7 mouse cellular contexts compared by ENCODE assay signal in genomic region chr7:27526039-27526827, GRCm38 (mm10). TPM values are rescaled to one million over a fixed set of nuclear protein-coding genes. Genes with fewer than 3 reads are reported as not detected.
A peak's percentile ranks its signal among the peaks of the same experiment; 100 is the strongest.
DNase-seq lines count a peak whose midpoint lies in the region; ATAC-seq lines count a peak whose summit lies in the region.

No protein-coding gene starts in this region.

- H3K36me3 ChIP-seq in intestine, embryonic 14.5 days (ENCODE audit: control insufficient read depth, insufficient read depth, low read length), result peaks cover 15% of the 10 kb centered on the region; the same call in 1 of the 2 replicates

- no peaks in the 10 kb centered on the region for H3K4me1 ChIP-seq in intestine, embryonic 14.5 days (replicated peaks; ENCODE audit: control insufficient read depth, insufficient read depth, low read length)

- no peaks in the 10 kb centered on the region for H3K27me3 ChIP-seq in intestine, embryonic 14.5 days (replicated peaks; ENCODE audit: control insufficient read depth, insufficient read depth, low read length)

- no peak overlapping the region for H3K4me2 ChIP-seq in intestine, embryonic 14.5 days (ENCODE audit: low read length)

- no peak overlapping the region for H3K27ac ChIP-seq in intestine, embryonic 14.5 days (ENCODE audit: low read depth)

- DNase-seq in adrenal gland, adult (ENCODE audit: inconsistent age in 2 of 2, low spot score in 1 of 2), result peak; percentile 78 to 90
- peak; percentile 80 to 81 for DNase-seq in cerebellum, postnatal 36 days
- peak; percentile 64 to 70 for DNase-seq in gastrocnemius, postnatal 36 days
- peak; percentile 86 for DNase-seq in intestine, embryonic 14.5 days (ENCODE audit: low spot score)
- peak; percentile 87 to 89 for DNase-seq in left cerebral cortex, postnatal 14 days (ENCODE audit: low spot score in 2 of 2)
- peak; percentile 90 for DNase-seq in mesoderm, embryonic 11.5 days (ENCODE audit: low read depth, low spot score)
- peak; percentile 73 for DNase-seq in skeletal muscle tissue, adult 2 months (ENCODE audit: low read depth, low spot score)

- intact Hi-C loops in gastrocnemius, postnatal 36 days (cut with DNase I), result loop anchor here (5.0 kb wide), 1 partner anchor 189 kb away; the partner anchor contains the start of gene Ltbp4
- intact Hi-C loops in left cerebral cortex, postnatal 14 days (cut with DNase I), result no loop called here

- H3K9ac ChIP-seq in intestine, embryonic 14.5 days (ENCODE audit: low read length), result no peak overlapping the region

- no peak overlapping the region for H3K4me3 ChIP-seq in intestine, embryonic 14.5 days (ENCODE audit: low read depth, low read length)

- H3K9me3 ChIP-seq in intestine, embryonic 14.5 days (ENCODE audit: control insufficient read depth, low read length), result no peaks in the 10 kb centered on the region

- ATAC-seq in intestine, embryonic 14.5 days (replicated peaks; ENCODE audit: low FRiP score, low TSS enrichment, low read depth), result peak; percentile 78

- WGBS in intestine, embryonic 14.5 days, result 23% methylated on average over 10 of the region's 10 CpGs

RNA-seq across cellular contexts. Expression of gene Hipk4, which starts 3.2 kb away (rescaled TPM):
- total RNA-seq in gastrocnemius, postnatal 36 days (2021), result under 1 TPM; 0.07 to 0.08 TPM
- polyA plus RNA-seq in intestine, embryonic 14.5 days (2014; fragmentation: Nextera tagmentation; extraction: Ambion mirVana), result 0.83 and 1.2 TPM in 2 replicates
- total RNA-seq in left cerebral cortex, postnatal 14 days (2021), result not detected

RNA-seq across cellular contexts. Expression of gene Pld3, which starts 26.8 kb away (rescaled TPM):
- 10 to 100 TPM; 12.6 to 13.6 TPM for total RNA-seq in gastrocnemius, postnatal 36 days (2021)
- polyA plus RNA-seq in intestine, embryonic 14.5 days (2014; fragmentation: Nextera tagmentation; extraction: Ambion mirVana), result 58.5 and 66.6 TPM in 2 replicates
- total RNA-seq in left cerebral cortex, postnatal 14 days (2021), result 100 to 1,000 TPM; 805 to 820 TPM

RNA-seq across cellular contexts. Expression of gene 2310022A10Rik, which starts 26.8 kb away (rescaled TPM):
- total RNA-seq in gastrocnemius, postnatal 36 days (2021), result 100 to 1,000 TPM in 1 of 2 experiments, 10 to 100 TPM in 1; 96.8 to 127 TPM
- 20.8 and 23.6 TPM in 2 replicates for polyA plus RNA-seq in intestine, embryonic 14.5 days (2014; fragmentation: Nextera tagmentation; extraction: Ambion mirVana)
- total RNA-seq in left cerebral cortex, postnatal 14 days (2021), result 10 to 100 TPM; 24.5 to 27.8 TPM

RNA-seq across cellular contexts. Expression of gene Prx, which starts 27.1 kb away (rescaled TPM):
- 10 to 100 TPM in 1 of 2 experiments, 1 to 10 TPM in 1; 4.6 to 10.7 TPM for total RNA-seq in gastrocnemius, postnatal 36 days (2021)
- 1.5 and 1.6 TPM in 2 replicates for polyA plus RNA-seq in intestine, embryonic 14.5 days (2014; fragmentation: Nextera tagmentation; extraction: Ambion mirVana)
- total RNA-seq in left cerebral cortex, postnatal 14 days (2021), result under 1 TPM; 0.57 to 0.66 TPM

RNA-seq across cellular contexts. Expression of gene Sertad1, which starts 39.5 kb away (rescaled TPM):
- total RNA-seq in gastrocnemius, postnatal 36 days (2021), result 1 to 10 TPM; 7.1 to 8.8 TPM
- polyA plus RNA-seq in intestine, embryonic 14.5 days (2014; fragmentation: Nextera tagmentation; extraction: Ambion mirVana), result 33.9 and 38.4 TPM in 2 replicates
- total RNA-seq in left cerebral cortex, postnatal 14 days (2021), result 10 to 100 TPM in 1 of 2 experiments, 1 to 10 TPM in 1; 8.7 to 12.9 TPM

Comparison
In these comparisons a context has a peak if more than half of its experiments do, and no peak if none do; other contexts are left out.
1. RNA of gene Pld3, which starts 26.8 kb away (total RNA-seq): 805 to 820 TPM in left cerebral cortex, postnatal 14 days; 12.6 to 13.6 TPM in gastrocnemius, postnatal 36 days; every median in the first group is over 10 times any median in the second.
2. Peak in every context shown above with its lines, with median percentiles within 50 percentile points of each other: DNase-seq.